Mouse (Mus musculus): ENCODE results near the gene Clasp1.

DNA sequence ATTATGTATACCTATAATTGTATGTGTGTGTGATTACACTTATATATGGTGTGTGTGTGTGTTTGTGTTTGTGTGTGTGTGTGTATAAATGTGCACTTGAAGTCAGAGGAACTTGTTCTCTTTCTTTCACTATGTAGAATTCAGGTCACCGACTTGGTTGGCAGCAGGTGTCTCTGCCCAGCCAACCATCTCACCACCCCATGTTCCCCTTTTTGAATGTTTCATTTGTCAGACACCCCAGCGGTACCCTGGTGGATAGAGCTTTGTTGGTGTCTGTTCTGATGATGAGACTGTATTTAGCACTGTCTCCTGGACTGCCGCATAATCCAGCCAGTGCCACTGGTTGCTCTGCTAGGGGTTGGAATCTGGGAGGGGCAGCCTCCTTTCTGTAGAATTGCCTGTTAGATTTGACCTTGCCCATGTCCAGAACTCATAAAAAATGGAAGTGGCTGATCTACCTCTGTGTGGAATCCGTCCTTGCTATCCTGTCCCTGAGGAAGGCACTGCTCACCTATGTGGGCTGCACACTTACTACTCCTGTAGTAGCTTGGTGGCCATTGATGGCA lies 244.6 kb downstream of the Clasp1 start:
- no peak for TF ChIP-seq POLR2A (IDR thresholded peaks at IDR 0.05; ENCODE audit: insufficient read depth, low read depth, low read length)
- no peak for TF ChIP-seq CTCF (IDR thresholded peaks at IDR 0.05; ENCODE audit: insufficient read depth, low read depth, low read length)

Data from olfactory bulb, adult 2 months (tissue).